Mouse (Mus musculus): ENCODE measurements around the gene Sidt2. TPM values are rescaled to one million over a fixed set of nuclear protein-coding genes. Genes with fewer than 3 reads are reported as not detected.

The Sidt2 gene
- polyA plus RNA-seq, 1 experiment from 2014 or later, result 22.6 TPM

DNA sequence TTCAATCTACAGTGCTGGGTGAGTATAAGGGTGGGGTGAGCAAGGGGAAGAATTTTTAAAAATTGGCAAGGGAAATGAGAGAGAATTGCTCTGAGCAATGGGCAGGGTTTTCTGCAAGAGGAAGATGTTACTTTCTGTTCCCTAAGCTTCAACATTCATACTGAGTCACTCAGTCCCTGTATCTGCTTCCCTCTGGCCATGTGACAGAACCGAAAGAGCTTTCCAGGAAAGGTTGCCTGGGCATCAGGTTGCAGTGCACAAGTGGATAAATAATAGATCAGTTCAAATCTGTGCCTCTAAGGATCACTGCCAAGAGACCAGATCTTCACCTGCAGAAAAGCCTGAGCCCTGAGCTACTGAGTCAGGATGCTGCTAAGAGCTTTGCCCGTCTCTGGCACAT, 6.8 kb upstream of the Sidt2 start:
- H3K4me2 ChIP-seq, result no peak overlapping the region
- H3K27me3 ChIP-seq, result no peaks in the 10 kb centered on the region
- WGBS, result 91% methylated on average over 2 of the region's 2 CpGs
- no peaks in the 10 kb centered on the region for H3K9me3 ChIP-seq (replicated peaks)
- no peak overlapping the region for H3K27ac ChIP-seq
- ATAC-seq, result no peak
- H3K4me1 ChIP-seq, result peaks cover 18% of the 10 kb centered on the region
- peaks cover 63% of the 10 kb centered on the region for H3K36me3 ChIP-seq (ENCODE audit: poor library complexity, severe bottlenecking)
- no peak overlapping the region for H3K9ac ChIP-seq
- H3K4me3 ChIP-seq, result no peak overlapping the region

GRCm38 (mm10) chr9:45959661-45960060, 4.6 kb upstream of the Sidt2 start:
- H3K4me1 ChIP-seq, result peaks cover 33% of the 10 kb centered on the region
- H3K36me3 ChIP-seq (ENCODE audit: poor library complexity, severe bottlenecking), result peaks cover 42% of the 10 kb centered on the region
- no peak for ATAC-seq
- H3K9me3 ChIP-seq (replicated peaks), result no peaks in the 10 kb centered on the region
- no peak overlapping the region; the same call in 1 of the 2 replicates for H3K27ac ChIP-seq
- H3K27me3 ChIP-seq, result no peaks in the 10 kb centered on the region
- 83% methylated on average over 7 of the region's 7 CpGs for WGBS
- H3K9ac ChIP-seq, result no peak overlapping the region
- no peak overlapping the region for H3K4me3 ChIP-seq
- no peak overlapping the region for H3K4me2 ChIP-seq

GRCm38 (mm10) chr9:45958851-45959250, 3.8 kb upstream of the Sidt2 start:
- H3K9me3 ChIP-seq (replicated peaks), result no peaks in the 10 kb centered on the region
- H3K27ac ChIP-seq, result peak overlapping the region; percentile 60
- H3K4me1 ChIP-seq, result peaks cover 39% of the 10 kb centered on the region
- no peak for ATAC-seq
- H3K27me3 ChIP-seq, result no peaks in the 10 kb centered on the region
- WGBS, result 36% methylated on average over 4 of the region's 4 CpGs
- no peak overlapping the region for H3K9ac ChIP-seq
- H3K36me3 ChIP-seq (ENCODE audit: poor library complexity, severe bottlenecking), result peaks cover 34% of the 10 kb centered on the region
- H3K4me3 ChIP-seq, result no peak overlapping the region
- no peak overlapping the region for H3K4me2 ChIP-seq

- H3K27ac ChIP-seq, result no peak overlapping the region
Measured at GRCm38 (mm10) chr9:45958023-45958670, 3.1 kb upstream of the Sidt2 start.

GRCm38 (mm10) chr9:45954294-45955106, 558 bp downstream of the Sidt2 start:
- peak overlapping the region; percentile 91 for H3K4me3 ChIP-seq
- WGBS, result under 1% methylated on average over 61 of the region's 63 CpGs
- no peaks in the 10 kb centered on the region for H3K27me3 ChIP-seq

More at GRCm38 (mm10) chr9:45958023-45958670, 3.1 kb upstream of the Sidt2 start:
- no peaks in the 10 kb centered on the region for H3K27me3 ChIP-seq
- no peak overlapping the region for H3K9ac ChIP-seq
- H3K4me2 ChIP-seq, result no peak overlapping the region
- no peaks in the 10 kb centered on the region for H3K9me3 ChIP-seq (replicated peaks)
- peaks cover 46% of the 10 kb centered on the region for H3K4me1 ChIP-seq
- H3K4me3 ChIP-seq, result no peak overlapping the region
- ATAC-seq, result no peak
- WGBS, result 60% methylated on average over 7 of the region's 7 CpGs
- peaks cover 27% of the 10 kb centered on the region for H3K36me3 ChIP-seq (ENCODE audit: poor library complexity, severe bottlenecking)

GRCm38 (mm10) chr9:45953511-45954293, 1.4 kb downstream of the Sidt2 start:
- H3K9me3 ChIP-seq (replicated peaks), result no peaks in the 10 kb centered on the region
- WGBS, result 65% methylated on average over 13 of the region's 13 CpGs
- H3K36me3 ChIP-seq (ENCODE audit: poor library complexity, severe bottlenecking), result peaks cover 31% of the 10 kb centered on the region
- peak overlapping the region; percentile 96 for H3K4me2 ChIP-seq
- H3K27me3 ChIP-seq, result no peaks in the 10 kb centered on the region
- ATAC-seq, result no peak
- H3K27ac ChIP-seq, result no peak overlapping the region
- H3K9ac ChIP-seq, result peak overlapping the region; percentile 89
- H3K4me3 ChIP-seq, result peak overlapping the region; percentile 91
- peaks cover 44% of the 10 kb centered on the region for H3K4me1 ChIP-seq

More at GRCm38 (mm10) chr9:45954294-45955106, 558 bp downstream of the Sidt2 start:
- Histone ChIP-seq H3K9ac (peak overlapping the region; percentile 89), H3K36me3 (ENCODE audit: poor library complexity, severe bottlenecking) (peaks cover 24% of the 10 kb centered on the region), H3K4me1 (peaks cover 48% of the 10 kb centered on the region), H3K4me2 (peak overlapping the region; percentile 96), H3K9me3 (replicated peaks) (no peaks in the 10 kb centered on the region), H3K27ac (peak overlapping the region; percentile 75)
- ATAC-seq, result peak; percentile 37; the same call in 1 of the 2 replicates

DNA sequence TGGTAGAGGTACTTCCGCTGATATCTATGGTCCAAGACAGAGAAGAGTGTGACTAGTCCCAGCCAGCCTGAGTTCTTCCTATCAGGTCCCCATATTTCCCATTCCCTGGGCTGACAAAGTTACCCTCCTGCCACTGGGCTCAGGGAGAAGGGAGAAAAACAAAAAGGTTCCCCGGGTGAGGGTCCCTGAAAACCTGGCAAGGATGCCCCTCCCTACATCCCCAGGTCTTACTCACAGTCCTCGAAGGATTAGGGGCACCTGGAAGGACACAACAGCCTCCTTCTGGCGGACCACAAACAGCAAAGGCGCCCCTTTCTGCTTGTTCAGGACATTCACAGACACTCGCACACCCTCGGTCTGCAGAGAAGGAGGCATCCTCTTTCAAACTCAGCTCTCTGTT, 2.2 kb downstream of the Sidt2 start:
- ATAC-seq, result no peak
- H3K27me3 ChIP-seq, result no peaks in the 10 kb centered on the region
- H3K9ac ChIP-seq, result peak overlapping the region; percentile 89; the same call in 1 of the 2 replicates
- H3K9me3 ChIP-seq (replicated peaks), result no peaks in the 10 kb centered on the region
- peaks cover 39% of the 10 kb centered on the region for H3K4me1 ChIP-seq
- H3K27ac ChIP-seq, result no peak overlapping the region
- H3K36me3 ChIP-seq (ENCODE audit: poor library complexity, severe bottlenecking), result peaks cover 39% of the 10 kb centered on the region
- H3K4me3 ChIP-seq, result no peak overlapping the region
- 78% methylated on average over 7 of the region's 7 CpGs for WGBS
- H3K4me2 ChIP-seq, result peak overlapping the region; percentile 96

DNA sequence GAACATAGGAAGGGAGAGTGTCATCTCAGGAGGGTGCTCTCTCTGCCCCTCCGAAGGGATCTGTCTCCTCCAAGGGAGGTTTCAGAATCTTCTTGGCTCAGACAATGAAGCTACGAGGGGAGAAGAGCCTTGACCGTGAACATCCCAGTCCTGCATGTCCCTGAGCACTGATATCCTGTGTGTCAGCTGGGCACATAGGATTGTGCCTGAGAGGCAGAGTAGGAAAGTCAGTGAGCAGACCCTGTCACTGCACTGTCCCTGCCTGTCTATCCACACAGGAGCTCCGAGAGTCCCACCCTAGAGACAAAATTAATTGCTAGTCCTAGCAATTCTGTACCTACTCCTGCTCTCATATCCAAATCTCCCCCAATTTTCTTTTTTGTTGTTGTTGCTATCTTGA, 3.0 kb downstream of the Sidt2 start:
- H3K9me3 ChIP-seq (replicated peaks), result no peaks in the 10 kb centered on the region
- H3K27ac ChIP-seq, result no peak overlapping the region
- ATAC-seq, result no peak

DNA sequence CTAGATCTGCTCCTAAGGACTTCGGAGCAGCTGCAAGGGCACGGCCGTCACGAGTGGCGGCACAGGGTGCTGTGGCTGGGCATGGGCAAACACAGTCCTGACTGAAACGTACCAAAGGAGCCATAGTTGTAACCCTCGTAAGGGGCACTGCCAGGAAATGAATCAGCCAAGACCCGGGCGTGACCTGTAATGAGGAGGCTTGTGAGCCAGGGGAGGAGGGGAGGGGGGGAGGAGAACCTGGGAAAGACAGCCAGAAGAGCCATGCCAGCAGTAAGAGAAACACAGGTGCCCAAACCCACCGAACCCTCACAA, 8.2 kb downstream of the Sidt2 start:
- Histone ChIP-seq H3K9me3 (replicated peaks) (no peaks in the 10 kb centered on the region), H3K4me1 (no peaks in the 10 kb centered on the region), H3K4me3 (no peak overlapping the region), H3K27me3 (no peaks in the 10 kb centered on the region), H3K36me3 (ENCODE audit: poor library complexity, severe bottlenecking) (peaks cover 97% of the 10 kb centered on the region), H3K4me2 (no peak overlapping the region), H3K27ac (no peak overlapping the region), H3K9ac (no peak overlapping the region)
- ATAC-seq, result no peak
- WGBS, result 93% methylated on average over 10 of the region's 10 CpGs

More for the DNA sequence above, 3.0 kb downstream of the Sidt2 start:
- no peak overlapping the region for H3K4me2 ChIP-seq
- H3K4me3 ChIP-seq, result no peak overlapping the region
- peaks cover 48% of the 10 kb centered on the region for H3K36me3 ChIP-seq (ENCODE audit: poor library complexity, severe bottlenecking)
- peaks cover 33% of the 10 kb centered on the region for H3K4me1 ChIP-seq
- no peaks in the 10 kb centered on the region for H3K27me3 ChIP-seq
- 90% methylated on average over 4 of the region's 4 CpGs for WGBS
- no peak overlapping the region for H3K9ac ChIP-seq

GRCm38 (mm10) chr9:45946182-45946871, 8.7 kb downstream of the Sidt2 start:
- 89% methylated on average over 16 of the region's 16 CpGs for WGBS
- Histone ChIP-seq H3K4me2 (no peak overlapping the region), H3K9ac (no peak overlapping the region), H3K4me1 (no peaks in the 10 kb centered on the region), H3K9me3 (replicated peaks) (no peaks in the 10 kb centered on the region), H3K4me3 (no peak overlapping the region), H3K27ac (no peak overlapping the region), H3K36me3 (ENCODE audit: poor library complexity, severe bottlenecking) (peaks cover 97% of the 10 kb centered on the region), H3K27me3 (no peaks in the 10 kb centered on the region)
- ATAC-seq, result no peak

DNA sequence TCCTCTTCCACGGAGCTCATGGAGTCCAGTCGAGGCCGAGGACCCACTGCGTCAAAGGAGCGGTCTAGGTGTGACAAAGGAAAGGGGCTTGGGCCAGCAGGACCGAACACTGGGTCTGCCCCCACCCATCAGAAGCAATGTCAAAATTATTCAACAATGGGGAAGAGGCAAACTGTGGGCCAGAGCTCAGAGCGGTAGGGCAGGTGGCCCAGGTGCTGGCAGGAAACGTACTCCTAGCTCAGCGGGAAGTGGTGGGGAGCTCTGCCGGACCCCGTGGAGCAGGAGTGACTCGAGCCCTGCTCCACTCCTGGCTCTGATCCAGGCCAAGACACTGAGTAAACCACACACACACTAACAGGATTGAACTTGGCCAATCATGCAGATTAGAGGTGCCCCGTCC, 9.3 kb downstream of the Sidt2 start:
- ATAC-seq, result no peak
- Histone ChIP-seq H3K27ac (no peak overlapping the region), H3K9ac (no peak overlapping the region), H3K36me3 (ENCODE audit: poor library complexity, severe bottlenecking) (peaks cover 99% of the 10 kb centered on the region), H3K4me3 (no peak overlapping the region), H3K4me1 (no peaks in the 10 kb centered on the region), H3K9me3 (replicated peaks) (no peaks in the 10 kb centered on the region), H3K27me3 (no peaks in the 10 kb centered on the region), H3K4me2 (no peak overlapping the region)
- WGBS, result 84% methylated on average over 13 of the region's 13 CpGs
